Mouse (Mus musculus): ENCODE measurements around the gene Cd3d. TPM values are rescaled to one million over a fixed set of nuclear protein-coding genes. Genes with fewer than 3 reads are reported as not detected.

Gene Cd3d
- total and polyA plus RNA-seq, 3 experiments = not detected

DNA sequence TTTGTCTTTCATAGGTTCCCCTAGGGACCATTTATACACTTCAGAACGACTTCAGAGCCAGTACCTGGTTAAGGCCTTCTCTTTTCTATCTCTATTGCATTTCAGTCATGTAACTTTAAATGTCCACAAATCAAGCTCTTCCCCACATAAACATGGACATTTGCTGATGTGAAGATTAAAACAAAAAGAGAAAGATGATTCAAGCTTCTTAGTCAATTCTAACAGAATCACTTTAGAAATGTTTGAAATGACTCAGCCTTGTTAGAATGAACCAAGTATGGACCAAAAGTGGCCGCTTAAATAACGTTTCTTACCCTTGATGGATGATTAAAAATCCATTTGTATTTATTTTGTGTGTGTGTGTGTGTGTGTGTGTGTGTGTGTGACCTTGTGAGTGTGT is 42.1 kb downstream of the Cd3d start:
- Histone ChIP-seq H3K27ac (ENCODE audit: control insufficient read depth, low read depth, low read length) (no peak overlapping the region), H3K36me3 (ENCODE audit: control insufficient read depth in 1 of 2, insufficient read depth in 2 of 2, low read length in 2 of 2) (no peaks in the 10 kb centered on the region), H3K27me3 (ENCODE audit: control insufficient read depth in 1 of 2, insufficient read depth in 2 of 2, low read length in 2 of 2) (peaks cover 7 to 19% of the 10 kb centered on the region in 2 experiments), H3K79me2 (ENCODE audit: control insufficient read depth, insufficient read depth, low read length, poor library complexity) (no peaks in the 10 kb centered on the region), H3K9me3 (replicated peaks; ENCODE audit: insufficient read depth, low read length) (no peaks in the 10 kb centered on the region), H3K9ac (ENCODE audit: control insufficient read depth, low read depth, low read length, poor library complexity, severe bottlenecking) (no peak overlapping the region), H3K4me3 (ENCODE audit: control insufficient read depth in 1 of 2, insufficient read depth in 1 of 2, low read depth in 2 of 2, low read length in 2 of 2) (no peak overlapping the region), H3K4me1 (ENCODE audit: control insufficient read depth in 1 of 2, insufficient read depth in 2 of 2, low read length in 2 of 2) (peaks cover 0 to under 1% of the 10 kb centered on the region in 2 experiments; a peak in 2 of 4 replicates)
- DNase-seq (ENCODE audit: low read depth, low spot score) = no peak
- TF ChIP-seq MXI1 (IDR thresholded peaks at IDR 0.05; ENCODE audit: low read depth, low read length) (no peak), MAX (IDR thresholded peaks at IDR 0.05; ENCODE audit: low read length) (no peak), NRF1 (IDR thresholded peaks at IDR 0.05; ENCODE audit: insufficient read depth, low read depth, low read length, poor library complexity, severe bottlenecking) (no peak), CHD2 (IDR thresholded peaks at IDR 0.05; ENCODE audit: low read length) (no peak)

DNA sequence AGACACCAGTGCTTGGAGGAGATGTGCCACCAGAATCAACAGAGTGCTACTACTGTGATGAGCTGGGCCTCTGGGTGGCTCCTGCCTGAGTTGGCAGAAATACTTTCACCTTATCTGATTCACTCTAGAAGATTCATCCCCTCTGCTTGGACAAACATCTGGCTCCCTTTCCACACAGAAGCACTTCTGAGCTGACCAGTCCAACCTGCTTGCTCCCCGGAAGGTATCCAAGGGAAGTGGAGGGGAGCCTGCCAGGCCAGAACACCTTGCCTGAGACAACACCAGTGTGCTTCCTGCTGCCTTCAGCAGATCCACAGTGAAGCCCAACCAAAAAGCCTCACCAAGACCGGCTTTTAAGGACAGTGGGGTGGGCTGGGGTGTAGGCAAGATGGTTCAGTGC is 42.6 kb downstream of the Cd3d start:
- H3K9me3 ChIP-seq (replicated peaks; ENCODE audit: insufficient read depth, low read length) = no peaks in the 10 kb centered on the region
- peaks cover 7 to 24% of the 10 kb centered on the region in 2 experiments for H3K27me3 ChIP-seq (ENCODE audit: control insufficient read depth in 1 of 2, insufficient read depth in 2 of 2, low read length in 2 of 2)
- H3K4me1 ChIP-seq (ENCODE audit: control insufficient read depth in 1 of 2, insufficient read depth in 2 of 2, low read length in 2 of 2) = no peaks in the 10 kb centered on the region
- H3K4me3 ChIP-seq (ENCODE audit: control insufficient read depth in 1 of 2, insufficient read depth in 1 of 2, low read depth in 2 of 2, low read length in 2 of 2) = no peak overlapping the region
- no peak overlapping the region for H3K27ac ChIP-seq (ENCODE audit: control insufficient read depth, low read depth, low read length)
- H3K79me2 ChIP-seq (ENCODE audit: control insufficient read depth, insufficient read depth, low read length, poor library complexity) = no peaks in the 10 kb centered on the region
- no peak for DNase-seq (ENCODE audit: low read depth, low spot score)
- H3K9ac ChIP-seq (ENCODE audit: control insufficient read depth, low read depth, low read length, poor library complexity, severe bottlenecking) = no peak overlapping the region
- no peak for TF ChIP-seq UBTF (IDR thresholded peaks at IDR 0.05; ENCODE audit: borderline replicate concordance, insufficient read depth, low read depth, low read length)
- no peak for TF ChIP-seq ZKSCAN1 (IDR thresholded peaks at IDR 0.05; ENCODE audit: low read depth, low read length)
- no peak for TF ChIP-seq CHD1 (IDR thresholded peaks at IDR 0.05; ENCODE audit: low read depth, low read length)
- TF ChIP-seq GABPA (IDR thresholded peaks at IDR 0.05; ENCODE audit: low read depth, low read length) = no peak
- no peak for TF ChIP-seq TCF12 (IDR thresholded peaks at IDR 0.05; ENCODE audit: low read depth, low read length)
- no peak for TF ChIP-seq MAZ (IDR thresholded peaks at IDR 0.05; ENCODE audit: low read depth, low read length)
- no peak for TF ChIP-seq USF2 (IDR thresholded peaks at IDR 0.05; ENCODE audit: borderline replicate concordance in 1 of 2, insufficient read depth in 1 of 2, low read depth in 1 of 2, low read length in 2 of 2)
- no peak for TF ChIP-seq RCOR1 (IDR thresholded peaks at IDR 0.05; ENCODE audit: low read depth, low read length)
- TF ChIP-seq USF1 (IDR thresholded peaks at IDR 0.05; ENCODE audit: low read depth, low read length) = no peak
- TF ChIP-seq TAL1 (IDR thresholded peaks at IDR 0.05; ENCODE audit: low read length) = no peak
- no peak for TF ChIP-seq NELFE (IDR thresholded peaks at IDR 0.05; ENCODE audit: low read depth, low read length)
- TF ChIP-seq EP300 (IDR thresholded peaks at IDR 0.05; ENCODE audit: low read depth in 1 of 2, low read length in 2 of 2) = no peak
- no peak for TF ChIP-seq KAT2A (conservative IDR thresholded peaks at IDR 0.05; ENCODE audit: low read depth, low read length)
- TF ChIP-seq JUND (IDR thresholded peaks at IDR 0.05; ENCODE audit: low read depth, low read length) = no peak
- TF ChIP-seq POLR2AphosphoS2 (IDR thresholded peaks at IDR 0.05; ENCODE audit: low read length) = no peak
- no peak for TF ChIP-seq CTCF (IDR thresholded peaks at IDR 0.05 in 2 of 3, conservative IDR thresholded peaks at IDR 0.05 in 1 of 3; ENCODE audit: control insufficient read depth in 1 of 3, insufficient read depth in 1 of 3, low read depth in 2 of 3, low read length in 3 of 3, poor library complexity in 1 of 3, severe bottlenecking in 1 of 3)
- no peak for TF ChIP-seq BHLHE40 (IDR thresholded peaks at IDR 0.05; ENCODE audit: borderline replicate concordance, low read depth, low read length)
- H3K36me3 ChIP-seq (ENCODE audit: control insufficient read depth in 1 of 2, insufficient read depth in 2 of 2, low read length in 2 of 2) = no peaks in the 10 kb centered on the region

Measured in MEL (cell line).